Mouse (Mus musculus) kidney, embryonic 16.5 days (tissue): Measurements from ENCODE around the gene Sptb. TPM values are rescaled to one million over a fixed set of nuclear protein-coding genes. Genes with fewer than 3 reads are reported as not detected.

ENCODE experiments used
- ATAC-seq: fragments of 200-750 bp; cut with Nextera tagmentation; 2 replicates; pipeline ENCODE4 v1.8.0; 2017; ENCODE audit warnings: moderate TSS enrichment; ENCODE audit not compliant: low FRiP score, low TSS enrichment
- H3K27ac ChIP-seq: fragments of 300-500 bp; sonication (generic); 2 replicates; pipeline ENCODE4 v1.5.1; 2014; ENCODE audit warnings: low read length
- H3K27me3 ChIP-seq: fragments of 300-500 bp; sonication (generic); 2 replicates; pipeline ENCODE4 v1.6.1; 2014; ENCODE audit warnings: low read length, control low read depth, mixed read lengths; ENCODE audit not compliant: insufficient read depth
- H3K36me3 ChIP-seq: fragments of 300-500 bp; sonication (generic); 2 replicates; pipeline ENCODE4 v1.6.1; 2014; ENCODE audit warnings: low read length, control low read depth, mixed read lengths; ENCODE audit not compliant: insufficient read depth
- H3K4me1 ChIP-seq: fragments of 300-500 bp; sonication (generic); 2 replicates; pipeline ENCODE4 v1.6.1; 2014; ENCODE audit warnings: low read length, control low read depth, mixed read lengths; ENCODE audit not compliant: insufficient read depth
- H3K4me2 ChIP-seq: fragments of 300-500 bp; sonication (generic); replicated peaks from 2 replicates; pipeline ENCODE4 v1.6.1; 2014; ENCODE audit warnings: low read depth, low read length
- H3K4me3 ChIP-seq: fragments of 300-500 bp; sonication (generic); 2 replicates; pipeline ENCODE4 v1.5.1; 2014; ENCODE audit warnings: mild to moderate bottlenecking, low read length
- H3K9ac ChIP-seq: fragments of 300-500 bp; sonication (generic); replicated peaks from 2 replicates; pipeline ENCODE4 v1.6.1; 2014; ENCODE audit warnings: low read length
- H3K9me3 ChIP-seq: fragments of 300-500 bp; sonication (generic); 2 replicates; pipeline ENCODE4 v1.6.1; 2016; ENCODE audit warnings: low read length, control low read depth
- WGBS: fragments of 180-500 bp; shearing (Covaris S2); extraction: QIAGEN DNeasy Blood & Tissue Kit; methylation state at CpG from one replicate; pipeline ENCODE4 v1.1.7; 2014; 5-methylcytosine and 5-hydroxymethylcytosine counted together
- polyA plus RNA-seq: library from polyadenylated mRNA; unstranded; fragments of >200 nt; fragmentation: Nextera tagmentation; extraction: Ambion mirVana; gene quantifications from 2 replicates; pipeline ENCODE4 v1.2.1, GENCODE M21; 2015

The Sptb gene
- polyA plus RNA-seq, 1 experiment from 2014 or later = 1.00 TPM

- 82% methylated on average over 3 of the region's 3 CpGs for WGBS
- Histone ChIP-seq H3K27ac (no peak overlapping the region), H3K4me1 (peaks cover 16% of the 10 kb centered on the region), H3K4me3 (no peak overlapping the region), H3K27me3 (peaks cover 44% of the 10 kb centered on the region), H3K36me3 (no peaks in the 10 kb centered on the region), H3K9ac (no peak overlapping the region), H3K9me3 (no peaks in the 10 kb centered on the region), H3K4me2 (no peak overlapping the region)
- no peak for ATAC-seq
These were observed 2.2 kb downstream of the Sptb start for GRCm38 (mm10) chr12:76708181-76708580.

GRCm38 (mm10) chr12:76696380-76696935 lies 13.9 kb downstream of the Sptb start:
- no peak overlapping the region for H3K4me2 ChIP-seq
- WGBS = 74% methylated on average over 13 of the region's 13 CpGs
- no peak for ATAC-seq
- no peaks in the 10 kb centered on the region for H3K27me3 ChIP-seq
- H3K4me1 ChIP-seq = peaks cover 4% of the 10 kb centered on the region; the same call in 1 of the 2 replicates
- H3K9me3 ChIP-seq = no peaks in the 10 kb centered on the region
- H3K9ac ChIP-seq = no peak overlapping the region
- no peak overlapping the region for H3K27ac ChIP-seq
- H3K36me3 ChIP-seq = no peaks in the 10 kb centered on the region
- no peak overlapping the region for H3K4me3 ChIP-seq

- H3K36me3 ChIP-seq = no peaks in the 10 kb centered on the region
- no peak for ATAC-seq
- no peaks in the 10 kb centered on the region for H3K9me3 ChIP-seq
- no peak overlapping the region for H3K4me2 ChIP-seq
- peaks cover 4% of the 10 kb centered on the region; the same call in 1 of the 2 replicates for H3K4me1 ChIP-seq
- no peak overlapping the region for H3K4me3 ChIP-seq
- no peak overlapping the region for H3K27ac ChIP-seq
- no peak overlapping the region for H3K9ac ChIP-seq
- 56% methylated on average over 5 of the region's 5 CpGs for WGBS
- H3K27me3 ChIP-seq = no peaks in the 10 kb centered on the region
These were observed 14.6 kb downstream of the Sptb start for GRCm38 (mm10) chr12:76695773-76696172.

- peak overlapping the region; percentile 38 for H3K4me3 ChIP-seq
- H3K27me3 ChIP-seq = no peaks in the 10 kb centered on the region
- peak; percentile 75 for ATAC-seq
- WGBS = 7% methylated on average over 17 of the region's 17 CpGs
- peaks cover 4% of the 10 kb centered on the region; the same call in 1 of the 2 replicates for H3K4me1 ChIP-seq
- no peaks in the 10 kb centered on the region for H3K9me3 ChIP-seq
- no peak overlapping the region; the same call in 1 of the 2 replicates for H3K27ac ChIP-seq
- no peaks in the 10 kb centered on the region for H3K36me3 ChIP-seq
- peak overlapping the region; percentile 62 for H3K4me2 ChIP-seq
- peak overlapping the region; percentile 38; the same call in 1 of the 2 replicates for H3K9ac ChIP-seq
These were observed 15.4 kb downstream of the Sptb start for GRCm38 (mm10) chr12:76694801-76695505.

- 77% methylated on average over 10 of the region's 10 CpGs for WGBS
These were observed 22.7 kb downstream of the Sptb start for GRCm38 (mm10) chr12:76687498-76688200.

GRCm38 (mm10) chr12:76685647-76686046 lies 24.7 kb downstream of the Sptb start:
- H3K27me3 ChIP-seq = no peaks in the 10 kb centered on the region
- no peak overlapping the region for H3K27ac ChIP-seq
- no peak overlapping the region for H3K4me3 ChIP-seq
- WGBS = 96% methylated on average over 3 of the region's 3 CpGs
- H3K4me2 ChIP-seq = no peak overlapping the region
- no peak for ATAC-seq
- no peaks in the 10 kb centered on the region for H3K9me3 ChIP-seq
- H3K36me3 ChIP-seq = no peaks in the 10 kb centered on the region
- H3K4me1 ChIP-seq = peaks cover 6% of the 10 kb centered on the region; the same call in 1 of the 2 replicates
- no peak overlapping the region for H3K9ac ChIP-seq

More at GRCm38 (mm10) chr12:76687498-76688200, 22.7 kb downstream of the Sptb start:
- Histone ChIP-seq H3K4me2 (no peak overlapping the region), H3K4me3 (no peak overlapping the region), H3K27me3 (no peaks in the 10 kb centered on the region), H3K9me3 (no peaks in the 10 kb centered on the region), H3K4me1 (peaks cover 6% of the 10 kb centered on the region; the same call in 1 of the 2 replicates), H3K36me3 (no peaks in the 10 kb centered on the region), H3K27ac (no peak overlapping the region), H3K9ac (no peak overlapping the region)
- ATAC-seq = no peak

- no peak for ATAC-seq
- H3K4me1 ChIP-seq = peaks cover 6% of the 10 kb centered on the region; the same call in 1 of the 2 replicates
- H3K27ac ChIP-seq = no peak overlapping the region
- H3K27me3 ChIP-seq = no peaks in the 10 kb centered on the region
- H3K9ac ChIP-seq = no peak overlapping the region
- H3K36me3 ChIP-seq = no peaks in the 10 kb centered on the region
- H3K4me2 ChIP-seq = no peak overlapping the region
- no peaks in the 10 kb centered on the region for H3K9me3 ChIP-seq
- no peak overlapping the region for H3K4me3 ChIP-seq
- WGBS = 61% methylated on average over 6 of the region's 6 CpGs
These were observed 25.9 kb downstream of the Sptb start for GRCm38 (mm10) chr12:76684493-76684892.

- Histone ChIP-seq H3K4me1 (peaks cover 6% of the 10 kb centered on the region; the same call in 1 of the 2 replicates), H3K36me3 (no peaks in the 10 kb centered on the region), H3K4me2 (no peak overlapping the region), H3K4me3 (no peak overlapping the region), H3K27me3 (no peaks in the 10 kb centered on the region), H3K27ac (no peak overlapping the region), H3K9me3 (no peaks in the 10 kb centered on the region), H3K9ac (no peak overlapping the region)
- ATAC-seq = no peak
These were observed 28.4 kb downstream of the Sptb start for GRCm38 (mm10) chr12:76681937-76682336.

- no peak overlapping the region for H3K4me2 ChIP-seq
- 74% methylated on average over 7 of the region's 7 CpGs for WGBS
These were observed 33.3 kb downstream of the Sptb start for GRCm38 (mm10) chr12:76677068-76677467.

More at GRCm38 (mm10) chr12:76677068-76677467, 33.3 kb downstream of the Sptb start:
- Histone ChIP-seq H3K27ac (no peak overlapping the region), H3K36me3 (no peaks in the 10 kb centered on the region), H3K4me3 (no peak overlapping the region), H3K9me3 (no peaks in the 10 kb centered on the region), H3K4me1 (no peaks in the 10 kb centered on the region), H3K27me3 (no peaks in the 10 kb centered on the region), H3K9ac (no peak overlapping the region)
- ATAC-seq = no peak
